Mouse (Mus musculus): ENCODE data around the gene Bri3.

DNA sequence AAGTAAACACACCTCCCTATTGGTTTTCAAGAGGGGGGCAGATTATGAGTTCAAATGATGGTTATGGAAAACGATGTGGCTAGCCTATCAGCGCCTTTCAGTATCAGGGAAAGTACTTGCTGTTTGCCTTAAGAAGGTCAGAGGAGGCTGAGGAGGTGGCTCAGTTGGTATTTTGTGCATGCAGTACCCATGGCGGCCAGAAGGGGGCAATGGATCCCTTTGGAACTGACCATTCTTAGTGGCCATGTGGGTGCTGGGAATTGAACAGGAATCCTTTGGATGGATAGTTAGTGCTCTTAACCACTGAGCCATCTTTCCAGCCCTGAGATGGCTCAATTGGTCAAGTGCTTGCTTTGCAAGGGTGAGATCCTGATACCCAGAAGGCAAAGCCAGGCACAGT lies 139.7 kb downstream of the Bri3 start:
- TF ChIP-seq POLR2A (IDR thresholded peaks at IDR 0.05; ENCODE audit: borderline replicate concordance, control insufficient read depth, low read depth, low read length) (no peak), CTCF (IDR thresholded peaks at IDR 0.05; ENCODE audit: control insufficient read depth, insufficient read depth, low read length) (peak; percentile 55; the same call in 1 of the 2 replicates)
